Mouse (Mus musculus) heart, postnatal 10 days (tissue): Measurements from ENCODE around the gene Gm16181. TPM values are rescaled to one million over a fixed set of nuclear protein-coding genes. Genes with fewer than 3 reads are reported as not detected.

ENCODE experiments used
- DNase-seq, 2 experiments: peaks; one replicate each; pipeline ENCODE4 v3.0.0; 2021
- intact Hi-C: fragments of 180-260 bp; cut with DNase I; formaldehyde crosslinking; loops from one replicate; pipeline ENCODE4 v1.15.1; 2025
- total RNA-seq, 2 experiments: library from RNA; stranded (reverse); gene quantifications; 2 replicates each; pipeline ENCODE4 v1.2.3; 2021

Gm16181 gene
- total RNA-seq, result under 1 TPM in 1 of 2 experiments, not detected in 1; 0.84 TPM

DNA sequence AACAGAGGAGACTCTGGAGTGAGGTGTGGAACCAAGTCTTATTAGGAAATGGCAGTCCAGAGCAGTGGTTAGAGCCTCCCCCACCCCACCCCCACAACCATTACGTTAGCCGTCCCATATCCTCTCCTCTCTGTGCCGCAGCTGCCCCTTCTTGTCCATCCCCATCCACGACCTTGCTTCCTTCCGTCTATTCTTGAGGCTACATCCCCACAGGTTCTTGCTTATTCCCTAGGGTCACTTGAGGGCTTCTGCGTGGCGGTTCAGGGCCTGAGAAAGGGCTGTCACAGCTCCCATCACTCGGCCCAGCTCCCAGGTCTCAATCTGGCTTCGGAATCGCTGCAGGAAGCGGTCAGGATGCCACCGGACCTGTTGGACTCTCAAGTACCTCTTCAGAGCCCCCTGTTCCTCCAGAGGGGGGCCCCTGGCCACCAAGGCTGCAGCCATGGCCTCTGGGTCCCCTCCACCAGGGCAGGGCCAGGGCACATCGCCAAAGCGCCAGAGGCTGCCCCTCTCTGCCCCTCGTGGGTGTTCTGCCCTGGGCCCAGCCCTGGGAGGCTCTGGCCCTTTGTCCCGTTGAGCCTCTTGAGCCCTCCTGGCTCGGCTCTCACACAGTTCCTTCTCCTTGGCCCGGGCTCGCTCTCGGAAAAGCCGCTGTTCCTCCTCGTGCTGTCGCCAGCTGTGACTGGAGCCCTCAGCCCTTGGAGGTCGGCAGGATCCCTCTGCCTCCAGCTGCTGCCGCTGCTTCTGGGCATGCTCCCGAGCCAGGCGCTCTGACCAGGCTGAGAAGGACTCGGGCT is at the start of gene Gm16181:
TSS of gene Gm16181 (plus strand) at position 679 of the 797 bp plus-strand sequence.
- DNase-seq, result peak; percentile 75 to 77
- intact Hi-C loops, result no loop called here

DNA sequence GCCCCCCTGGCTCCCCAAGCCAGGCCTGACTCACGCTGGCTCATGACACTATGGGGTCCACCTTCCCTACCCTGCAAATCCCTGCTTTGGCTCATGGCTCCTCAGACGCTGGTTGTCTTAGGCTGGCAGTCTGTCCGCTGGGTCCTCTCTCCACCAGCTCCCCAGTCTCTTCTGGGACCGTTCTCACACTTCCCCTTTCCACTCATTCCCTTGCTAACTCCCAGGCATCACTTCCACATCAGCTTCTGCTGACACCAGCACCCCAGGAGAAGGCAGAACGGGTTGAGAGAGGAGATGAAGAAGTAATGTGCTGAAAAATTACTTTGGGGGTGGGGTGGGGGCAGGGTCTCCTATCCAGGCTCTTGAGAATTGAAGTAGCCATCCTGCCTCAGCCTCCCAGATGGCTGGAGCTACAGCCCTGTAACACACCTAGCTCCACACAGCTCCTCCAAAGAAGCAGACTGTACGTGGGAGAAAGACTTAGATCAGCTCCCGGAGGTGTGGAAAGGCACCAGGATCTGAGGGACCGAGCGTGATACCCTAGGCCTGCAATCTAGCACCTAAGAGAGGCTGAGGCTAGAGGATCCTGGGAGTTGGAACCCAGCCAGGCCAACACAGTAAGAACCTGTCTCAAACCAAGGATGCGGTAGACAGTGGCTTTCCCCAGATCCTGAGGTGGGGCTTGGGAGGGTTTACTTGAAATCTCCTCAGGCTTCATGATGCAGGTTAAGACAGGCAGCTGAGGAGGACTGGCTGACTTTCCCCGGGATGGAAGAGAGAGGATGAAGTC is 48.0 kb upstream of the Gm16181 start:
- DNase-seq, result no peak
- intact Hi-C loops, result no loop called here

DNA sequence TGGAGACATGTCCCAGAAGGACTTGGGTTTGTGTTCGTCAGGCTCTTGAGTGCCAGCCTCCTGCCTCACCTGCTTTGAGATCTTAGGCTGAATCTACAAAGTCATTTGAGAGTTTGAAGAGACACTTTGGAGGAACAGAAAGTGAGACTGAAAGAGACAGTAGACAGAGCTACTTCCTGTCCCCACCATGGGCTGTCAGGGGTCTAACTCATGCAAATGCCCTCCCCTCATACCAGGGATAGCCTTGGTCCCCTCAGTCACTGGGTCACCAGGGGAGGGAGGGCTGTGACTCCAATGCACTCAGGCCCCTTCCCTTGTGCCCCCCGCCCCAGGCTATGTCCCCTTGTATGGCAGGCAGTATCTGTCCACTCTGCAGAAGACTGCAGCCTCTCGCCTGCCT is 47.3 kb upstream of the Gm16181 start:
- intact Hi-C loops, result no loop called here
- DNase-seq, result no peak

DNA sequence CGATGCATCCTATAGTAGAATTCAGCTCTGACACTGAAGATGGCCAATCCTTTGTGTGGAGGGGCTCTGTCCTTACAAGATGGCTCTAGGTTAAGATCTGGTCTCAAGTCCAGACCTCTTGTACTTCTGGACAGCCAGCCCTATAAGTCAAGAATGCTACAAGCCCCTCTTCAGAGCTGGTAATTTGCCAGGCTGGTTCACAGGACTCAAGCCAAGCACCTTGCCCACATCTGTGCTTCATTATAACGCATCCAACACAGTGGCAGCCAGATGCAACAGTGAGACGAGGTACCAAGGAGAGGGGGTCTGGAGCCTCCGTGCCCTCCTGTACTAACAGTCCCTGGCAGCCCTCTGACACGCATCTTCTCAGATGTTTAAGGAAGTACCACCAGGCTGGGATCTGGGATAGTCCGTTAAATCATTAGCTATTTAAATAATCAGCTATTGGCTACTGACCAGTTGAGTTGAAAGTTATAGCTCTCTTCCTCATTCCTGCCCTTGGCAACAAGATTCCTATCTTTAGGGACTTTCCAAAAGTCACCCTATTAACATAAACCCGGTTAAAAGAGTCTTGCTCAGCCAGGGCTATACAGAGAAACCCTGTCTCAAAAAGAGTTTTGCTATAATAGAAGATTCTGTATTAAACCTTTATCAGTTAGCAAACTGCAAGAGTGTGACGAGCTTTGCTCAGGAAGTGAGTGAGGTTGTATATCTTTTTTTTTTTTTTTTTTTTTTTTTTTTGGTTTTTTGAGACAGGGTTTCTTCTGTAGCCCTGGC is 46.2 kb upstream of the Gm16181 start:
- intact Hi-C loops, result no loop called here
- no peak for DNase-seq

DNA sequence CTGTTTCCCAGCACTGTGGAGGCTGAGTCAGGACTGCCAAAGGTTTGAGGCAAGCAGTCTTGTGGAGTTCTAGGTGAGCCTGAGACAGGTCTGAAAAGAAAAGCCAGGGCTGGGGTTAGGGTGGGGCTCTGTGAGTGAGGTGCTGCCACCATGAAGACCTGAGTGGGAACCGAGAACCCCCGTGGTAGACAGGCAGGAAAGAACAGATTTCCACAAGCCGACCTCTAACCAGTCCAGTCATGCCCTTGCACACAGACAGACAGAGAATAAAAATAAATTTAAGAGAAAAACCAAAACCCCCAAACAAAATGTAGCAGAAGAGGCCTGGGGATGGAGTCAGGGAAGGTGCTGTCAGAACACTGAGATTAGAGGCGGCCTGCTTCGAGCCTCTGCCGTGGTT is 45.3 kb upstream of the Gm16181 start:
- no peak for DNase-seq
- intact Hi-C loops, result no loop called here

DNA sequence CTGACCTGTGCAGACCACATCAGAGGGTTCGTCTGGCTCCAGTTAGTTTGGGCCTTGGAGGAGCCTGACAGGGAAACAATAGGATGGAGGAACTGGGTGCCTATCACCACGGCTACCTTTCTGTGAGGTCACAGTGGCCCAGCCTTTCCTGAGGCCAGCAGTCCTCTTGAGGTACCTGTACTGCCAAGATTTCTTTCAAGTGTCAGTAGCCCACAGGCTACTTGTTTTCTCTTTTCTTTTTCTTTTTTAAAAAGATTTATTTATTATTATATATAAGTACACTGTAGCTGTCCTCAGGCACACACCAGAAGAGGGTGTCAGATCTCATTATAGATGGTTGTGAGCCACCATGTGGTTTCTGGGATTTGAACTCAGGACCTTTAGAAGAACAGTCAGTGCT is 44.7 kb upstream of the Gm16181 start, which contains the start of gene Aif1:
TSS of gene Aif1 (minus strand) at position 101 of the 400 bp plus-strand sequence.
- DNase-seq, result no peak

DNA sequence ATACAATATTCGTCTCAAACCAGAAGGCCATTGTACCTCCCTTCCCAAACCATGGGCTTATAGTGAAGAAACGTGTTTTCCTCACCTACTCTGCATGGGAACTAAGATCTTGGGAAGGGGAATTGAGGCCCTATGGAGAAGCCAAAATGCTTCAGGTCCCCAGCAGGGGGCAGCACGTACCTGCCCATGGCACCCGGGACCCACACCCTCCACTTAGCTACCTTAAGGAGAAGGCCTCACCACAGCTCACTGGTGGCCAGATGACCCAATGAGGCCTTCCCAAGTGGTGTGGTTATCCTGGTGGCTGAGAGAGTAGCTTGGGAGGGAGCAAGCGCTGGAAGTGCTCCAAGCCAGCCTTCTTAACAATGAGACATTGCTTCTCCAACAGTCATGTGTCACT is 42.1 kb upstream of the Gm16181 start:
- intact Hi-C loops, result loop anchor here (1.0 to 2.0 kb wide), 3 partner anchors 16 to 58 kb away; partner anchors contain the start of gene Ltb
- peak; percentile 77 to 83 for DNase-seq

More for the DNA sequence above, 44.7 kb upstream of the Gm16181 start, which contains the start of gene Aif1:
- intact Hi-C loops, result no loop called here

DNA sequence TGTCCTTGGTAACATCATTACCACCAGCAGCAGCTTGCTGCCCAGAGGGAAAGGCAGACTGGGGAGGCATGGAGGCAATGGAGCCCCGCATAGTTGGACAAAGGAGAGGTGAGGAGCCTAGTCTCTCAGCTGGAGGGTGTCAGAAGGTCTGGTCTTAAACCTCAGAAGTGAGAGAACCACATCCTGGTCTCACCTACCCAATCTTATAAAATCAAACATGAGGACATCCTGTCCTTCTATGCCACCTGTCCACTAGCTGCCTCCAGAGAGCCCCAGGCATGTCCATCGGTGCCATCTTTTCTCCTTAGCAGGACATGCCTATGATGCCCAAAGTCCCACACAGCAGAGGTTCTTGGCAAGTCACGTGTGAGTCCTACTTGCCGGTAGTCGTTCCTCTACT is 40.5 kb upstream of the Gm16181 start:
- intact Hi-C loops, result no loop called here
- no peak for DNase-seq

DNA sequence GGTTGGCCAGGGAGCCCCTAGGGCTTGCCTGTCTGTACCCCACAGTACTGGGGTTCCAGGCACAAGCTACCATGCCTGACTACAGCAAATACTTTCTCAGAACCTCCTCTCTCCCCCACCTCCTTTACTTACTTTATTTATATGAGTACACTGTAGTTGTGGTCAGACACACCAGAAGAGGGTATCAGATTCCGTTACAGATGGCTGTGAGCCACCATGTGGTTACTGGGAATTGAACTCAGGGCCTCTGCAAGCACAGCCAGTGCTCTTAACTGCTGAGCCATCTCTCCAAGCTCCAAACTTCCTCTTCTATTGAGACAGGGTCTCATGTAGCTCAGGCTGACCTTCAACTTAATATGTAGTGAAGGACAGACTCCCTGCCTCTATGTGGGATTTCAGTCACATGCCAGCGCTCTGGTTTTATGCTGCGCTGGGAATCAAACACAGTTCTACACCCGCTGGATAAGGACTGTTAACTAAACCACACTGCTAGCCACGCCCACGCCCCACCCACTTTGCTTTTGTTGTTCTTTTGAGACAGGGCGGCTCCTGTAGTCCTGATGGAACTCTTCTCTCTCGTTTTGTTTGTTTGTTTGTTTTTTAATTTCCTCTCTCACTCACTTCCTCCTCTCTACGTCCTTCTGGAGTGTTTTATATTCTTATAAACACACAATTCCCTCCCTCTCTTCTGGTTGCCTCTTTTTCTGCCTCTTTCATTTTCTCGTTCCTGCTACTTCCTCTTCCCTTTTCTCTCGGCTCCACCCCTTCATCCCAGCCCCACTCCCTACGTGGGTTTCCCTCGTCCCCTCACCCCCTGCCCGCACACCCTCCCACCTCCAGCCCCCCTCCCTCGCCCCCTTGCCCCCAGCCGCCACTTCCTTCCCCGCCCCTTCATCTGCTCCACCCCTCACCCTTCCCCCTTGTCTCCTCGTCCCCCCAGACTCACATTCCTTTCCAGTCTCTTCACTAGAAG is 34.7 kb upstream of the Gm16181 start:
- intact Hi-C loops, result no loop called here
- peak; percentile 72 to 83 for DNase-seq

DNA sequence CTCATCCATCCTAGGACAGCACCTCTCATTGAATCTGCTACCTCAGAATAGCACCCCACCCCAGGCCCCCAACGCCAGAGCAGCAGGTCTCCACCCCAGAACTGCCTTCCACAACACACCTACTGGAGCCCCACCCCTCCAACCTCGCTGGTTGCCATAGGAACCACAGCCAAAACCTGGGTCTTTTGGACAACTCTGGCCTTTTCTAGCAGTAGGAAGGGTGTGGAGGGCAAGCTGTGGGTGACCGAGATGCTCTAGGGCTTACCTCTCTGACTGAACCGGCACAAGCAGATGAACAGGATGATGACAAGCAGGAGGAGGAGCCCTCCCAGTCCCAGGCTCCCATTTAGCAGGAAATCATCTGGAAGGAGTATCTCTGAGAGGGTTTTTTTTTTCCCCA is 34.0 kb upstream of the Gm16181 start:
- intact Hi-C loops, result no loop called here
- peak in 1 of 2 experiments; percentile 50 for DNase-seq

DNA sequence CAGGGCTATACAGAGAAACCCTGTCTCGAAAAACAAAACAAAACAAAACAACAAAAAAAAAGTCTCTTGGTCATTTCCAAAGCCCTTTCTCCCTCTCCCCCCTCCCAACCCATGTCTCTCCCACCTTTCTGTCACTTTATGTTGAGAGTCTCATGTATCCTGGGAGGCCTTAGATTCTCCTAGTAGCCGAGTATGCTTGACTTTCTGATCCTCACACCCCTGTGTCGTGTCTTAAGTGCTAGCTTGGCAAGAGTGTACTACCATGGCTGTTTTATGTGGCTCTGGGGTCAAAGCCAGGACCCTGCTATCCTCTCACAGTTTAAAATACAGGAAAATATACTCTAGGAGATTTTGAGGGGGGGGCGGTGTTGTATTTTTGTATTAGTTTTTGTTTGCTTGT is 33.3 kb upstream of the Gm16181 start:
- intact Hi-C loops, result no loop called here

DNA sequence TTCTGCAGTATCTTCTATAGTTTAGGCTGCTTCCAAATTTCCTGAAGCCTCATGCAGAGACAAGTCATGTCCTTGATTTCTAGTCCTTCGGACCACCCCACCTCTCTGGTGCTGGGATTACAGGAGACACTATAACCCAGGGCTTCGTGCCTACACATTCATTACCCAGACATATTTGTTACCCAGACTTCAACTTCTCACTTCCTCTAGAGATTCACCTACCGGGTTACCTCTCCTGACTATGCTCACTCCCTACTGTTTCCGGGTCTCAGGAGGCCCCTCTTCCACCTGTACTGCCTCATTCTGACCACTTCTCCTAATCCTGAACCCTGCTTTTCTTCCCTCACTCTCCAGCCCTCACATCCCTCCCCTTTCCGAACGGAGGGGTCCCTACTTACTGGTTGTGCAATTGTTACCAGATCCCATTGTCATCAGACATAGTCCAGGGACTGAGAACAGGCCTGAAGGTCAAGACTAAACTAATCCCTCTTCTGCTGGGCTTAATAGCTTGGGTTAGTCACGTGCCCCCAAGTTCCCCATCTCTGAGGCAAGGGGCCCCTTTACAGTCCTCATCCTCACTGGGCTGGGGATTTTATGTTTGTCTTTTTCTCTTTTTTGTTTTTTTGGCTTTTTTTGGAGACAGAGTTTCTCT is 32.5 kb upstream of the Gm16181 start, which contains the start of gene Lst1:
TSS of gene Lst1 (minus strand) at position 481 of the 652 bp plus-strand sequence.
- intact Hi-C loops, result no loop called here

More for the DNA sequence above, 33.3 kb upstream of the Gm16181 start:
- DNase-seq, result no peak

DNA sequence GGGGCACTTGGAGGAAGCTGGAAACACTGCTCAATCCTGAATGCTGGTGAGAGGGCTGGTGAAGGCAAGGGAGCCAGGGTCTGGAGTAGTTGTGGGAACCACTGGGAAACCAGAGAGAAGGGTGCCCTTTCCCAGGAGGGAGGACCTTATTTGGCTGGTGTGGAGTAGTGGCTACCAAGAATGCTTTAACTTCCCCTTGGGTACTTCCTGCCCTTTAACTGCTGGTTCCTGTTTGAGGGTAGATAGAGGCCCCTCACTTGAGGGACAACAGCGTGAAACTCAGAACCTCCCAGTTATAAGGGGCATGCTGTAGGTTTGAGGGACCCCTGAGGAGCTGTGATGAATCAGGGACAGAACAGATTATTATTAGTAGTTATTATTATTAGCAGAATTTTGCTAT is 31.4 kb upstream of the Gm16181 start:
- DNase-seq, result no peak

More for the DNA sequence above, 32.5 kb upstream of the Gm16181 start, which contains the start of gene Lst1:
- DNase-seq, result no peak

DNA sequence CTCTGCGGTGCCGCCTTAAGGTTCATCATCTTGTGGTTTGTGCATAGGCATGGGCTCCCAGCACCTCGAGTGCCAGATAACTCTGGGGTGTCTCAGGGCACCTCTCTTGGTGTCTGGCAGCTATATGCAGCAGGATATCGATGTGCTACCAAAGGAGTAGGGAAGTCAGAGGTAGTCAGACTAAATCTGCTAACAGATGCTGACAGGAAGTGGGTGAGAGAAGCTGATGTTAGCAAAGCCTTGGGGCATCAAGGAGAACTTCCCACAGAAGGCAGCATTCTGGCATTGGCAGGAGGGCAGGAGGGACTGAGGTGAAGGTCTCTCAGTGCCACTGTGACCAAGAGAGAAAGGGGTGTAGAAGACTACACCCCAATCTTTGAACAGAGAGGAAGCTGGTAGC is 30.5 kb upstream of the Gm16181 start:
- no peak for DNase-seq
- intact Hi-C loops, result no loop called here

More for the DNA sequence above, 31.4 kb upstream of the Gm16181 start:
- intact Hi-C loops, result no loop called here

DNA sequence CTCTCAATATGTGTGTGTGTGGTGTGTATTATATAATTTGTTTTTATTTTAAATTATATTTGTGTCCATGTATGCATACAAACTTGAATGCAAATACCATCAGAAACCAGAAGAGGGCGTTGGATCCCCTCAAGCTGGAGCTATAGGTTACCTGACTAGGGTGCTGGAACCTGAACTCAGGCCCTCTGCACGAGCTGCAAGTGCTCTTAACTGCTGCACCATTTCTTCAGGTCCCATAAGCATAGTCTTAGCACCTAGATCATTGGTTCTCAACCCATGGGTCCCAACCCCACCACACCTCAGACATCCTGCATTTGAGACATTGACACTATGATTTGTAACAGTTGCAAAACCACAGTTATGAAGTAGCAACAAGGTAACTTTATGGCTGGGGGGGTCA is 28.9 kb upstream of the Gm16181 start:
- no peak for DNase-seq
- intact Hi-C loops, result no loop called here

DNA sequence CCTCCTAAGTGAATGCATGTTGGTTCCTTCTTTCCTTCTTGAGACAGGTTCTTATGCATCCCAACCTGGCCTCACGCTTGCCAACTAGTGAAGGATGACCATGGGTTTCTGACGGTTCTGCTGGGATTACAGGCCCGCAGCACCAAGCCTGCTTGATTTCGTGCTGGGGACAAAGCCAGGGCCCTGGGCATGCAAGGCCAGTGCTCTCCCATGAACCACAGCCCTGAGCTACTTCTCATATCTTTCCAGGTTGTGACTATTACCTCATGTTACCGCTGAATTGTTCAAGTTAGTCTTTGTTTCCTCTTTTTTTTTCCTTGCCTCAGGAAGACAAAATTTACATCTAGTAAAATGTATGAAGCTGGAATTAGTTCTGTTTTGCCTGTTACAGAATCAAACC is 27.7 kb upstream of the Gm16181 start:
- DNase-seq, result no peak
- intact Hi-C loops, result no loop called here

DNA sequence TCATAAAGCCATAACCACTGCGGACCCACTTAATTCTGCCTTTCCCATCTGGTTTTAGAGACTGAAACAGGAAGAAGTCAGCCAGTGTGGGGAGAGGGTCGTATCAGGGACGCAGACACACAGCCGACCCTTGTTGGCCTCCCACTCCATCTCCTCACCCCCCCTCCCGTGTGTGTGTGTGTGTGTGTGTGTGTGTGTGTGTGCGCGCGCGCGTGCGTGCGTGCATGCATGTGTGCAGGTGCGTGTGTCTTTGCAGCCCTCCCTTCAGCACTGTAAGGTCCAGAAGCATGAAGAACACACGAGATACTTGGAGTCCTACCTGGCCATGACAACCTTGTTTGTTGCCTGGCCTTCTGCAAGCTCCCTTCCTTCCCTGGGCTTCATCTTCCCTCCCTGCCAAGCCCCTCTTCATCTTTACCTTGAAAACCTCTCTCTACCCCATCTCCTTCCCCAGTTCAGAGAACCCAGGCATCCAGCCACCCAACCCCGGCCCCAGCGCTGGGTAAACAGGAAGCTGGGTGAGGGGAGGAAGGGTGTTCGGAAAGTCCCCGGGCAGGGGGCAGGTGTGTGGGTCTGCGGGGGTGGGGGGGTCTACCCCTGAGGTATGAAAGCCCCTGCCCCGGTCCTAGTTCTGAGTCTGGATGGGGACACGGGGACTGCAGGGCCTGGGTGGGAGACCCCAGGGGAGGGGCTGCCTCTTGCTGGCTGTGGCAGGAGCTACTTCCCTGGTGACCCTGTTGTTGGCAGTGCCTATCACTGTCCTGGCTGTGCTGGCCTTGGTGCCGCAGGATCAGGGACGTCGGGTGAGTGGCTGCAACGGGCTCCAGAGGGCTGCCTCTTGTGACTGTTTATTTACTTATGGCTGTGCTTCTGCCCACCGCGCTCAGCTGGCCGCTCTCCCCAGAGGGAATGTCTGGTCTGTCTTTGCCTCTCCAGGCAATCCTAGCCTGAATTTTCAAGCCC is 26.5 kb upstream of the Gm16181 start, which contains the start of gene Ltb:
TSS of gene Ltb (plus strand) at position 559 of the 963 bp plus-strand sequence.
- intact Hi-C loops, result loop anchor here (2.0 kb wide), 2 partner anchors 15 to 33 kb away; no protein-coding TSS in a partner anchor
- DNase-seq, result no peak
